Mouse (Mus musculus) heart, postnatal 0 days (tissue): ENCODE data around the gene Grn. TPM values are rescaled to one million over a fixed set of nuclear protein-coding genes. Genes with fewer than 3 reads are reported as not detected.
A peak's percentile ranks its signal among the peaks of the same experiment; 100 is the strongest.

Experiments
- ATAC-seq: fragments of 200-750 bp; cut with Nextera tagmentation; 2 replicates; pipeline ENCODE4 v1.8.0; 2017; ENCODE audit warnings: low read depth, moderate number of reproducible peaks, moderate library complexity; ENCODE audit not compliant: insufficient read depth
- DNase-seq: peaks from one replicate; pipeline ENCODE4 v3.0.0-alpha.2; 2016; ENCODE audit warnings: low spot score
- H3K27ac ChIP-seq: fragments of 300-500 bp; sonication (generic); 2 replicates; pipeline ENCODE4 v1.5.1; 2014; ENCODE audit warnings: low read depth, mild to moderate bottlenecking
- H3K27me3 ChIP-seq: fragments of 300-500 bp; sonication (generic); 2 replicates; pipeline ENCODE4 v1.6.1; 2014; ENCODE audit warnings: low read length, mixed read lengths; ENCODE audit not compliant: control insufficient read depth, insufficient read depth
- H3K36me3 ChIP-seq: fragments of 300-500 bp; sonication (generic); replicated peaks from 2 replicates; pipeline ENCODE4 v1.6.1; 2014; ENCODE audit warnings: low read length, mixed read lengths; ENCODE audit not compliant: control insufficient read depth, insufficient read depth
- H3K4me1 ChIP-seq: fragments of 300-500 bp; sonication (generic); 2 replicates; pipeline ENCODE4 v1.6.1; 2014; ENCODE audit warnings: antibody characterized with exemption; ENCODE audit not compliant: control insufficient read depth, insufficient read depth
- H3K4me2 ChIP-seq: fragments of 300-500 bp; sonication (generic); 2 replicates; pipeline ENCODE4 v1.6.1; 2014; ENCODE audit warnings: low read depth, mild to moderate bottlenecking, low read length, moderate library complexity
- H3K4me3 ChIP-seq: fragments of 300-500 bp; sonication (generic); 2 replicates; pipeline ENCODE4 v1.5.1; 2014; ENCODE audit warnings: low read depth, low read length
- H3K9ac ChIP-seq: fragments of 300-500 bp; sonication (generic); replicated peaks from 2 replicates; pipeline ENCODE4 v1.6.1; 2014; ENCODE audit warnings: low read depth, low read length, mixed read lengths
- H3K9me3 ChIP-seq: fragments of 300-500 bp; sonication (generic); replicated peaks from 2 replicates; pipeline ENCODE4 v1.6.1; 2016; ENCODE audit warnings: low read length; ENCODE audit not compliant: control insufficient read depth
- CTCF ChIP-seq: IDR thresholded peaks from 2 replicates; pipeline ENCODE4 v1.5.1; 2016; ENCODE audit warnings: antibody characterized with exemption, control low read depth, low read depth
- EP300 ChIP-seq: IDR thresholded peaks from 2 replicates; pipeline ENCODE4 v1.6.1; 2016; ENCODE audit warnings: antibody characterized with exemption, low read depth
- WGBS: fragments of 180-500 bp; shearing (Covaris S2); extraction: QIAGEN DNeasy Blood & Tissue Kit; methylation state at CpG from one replicate; pipeline ENCODE4 v1.1.7; 2014; 5-methylcytosine and 5-hydroxymethylcytosine counted together
- polyA plus RNA-seq: library from polyadenylated mRNA; unstranded; fragments of >200 nt; fragmentation: Nextera tagmentation; extraction: Ambion mirVana; gene quantifications from 2 replicates; pipeline ENCODE4 v1.2.1, GENCODE M21; 2015
- total RNA-seq: library from RNA; depleted of rRNA; stranded (reverse); fragments of >200 nt; gene quantifications from 2 replicates; pipeline ENCODE4 v1.2.3, GENCODE M21; 2014; ENCODE audit warnings: low replicate concordance

Gene Grn
- total and polyA plus RNA-seq, 2 experiments from 2014 or later = 134 to 176 TPM

DNA sequence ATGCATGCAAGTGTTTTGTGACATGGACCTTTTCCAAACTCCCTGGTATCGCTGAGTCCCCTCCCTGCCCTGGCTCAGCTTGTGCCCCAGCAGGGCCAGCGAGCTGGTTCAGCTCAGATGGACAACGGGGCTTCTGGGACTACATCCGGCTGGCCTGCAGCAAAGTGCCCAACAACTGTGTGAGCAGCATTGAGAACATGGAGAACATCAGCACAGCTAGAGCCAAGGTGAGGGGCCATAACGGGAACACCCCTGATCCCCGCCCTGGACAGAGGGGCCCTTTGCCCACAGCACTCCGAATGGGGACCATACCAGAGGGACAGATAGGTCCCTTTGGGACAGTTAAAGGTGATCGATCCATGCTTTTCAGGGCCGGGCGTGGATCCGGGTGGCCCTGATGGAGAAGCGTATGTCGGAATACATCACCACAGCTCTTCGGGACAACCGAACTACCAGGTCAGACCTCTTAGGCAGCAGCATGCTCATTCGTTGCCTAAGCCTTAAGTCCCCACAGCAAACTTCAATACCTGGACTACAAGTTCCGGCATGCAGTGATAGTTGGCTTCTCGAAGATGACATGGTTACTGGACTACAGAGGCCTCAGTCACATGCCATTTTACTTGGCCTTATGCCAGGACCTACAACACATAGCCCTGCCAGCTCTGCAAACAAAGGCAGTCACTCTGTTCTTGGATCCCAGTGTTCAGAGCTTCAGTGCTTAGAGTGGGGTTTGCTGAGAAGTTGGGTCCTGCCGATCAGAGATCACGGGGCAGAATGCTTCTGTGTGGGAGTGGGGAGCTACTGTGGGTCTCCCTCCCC is 31.9 kb upstream of the Grn start:
- TF ChIP-seq EP300 (no peak), CTCF (no peak)
- H3K36me3 ChIP-seq = peaks cover 11% of the 10 kb centered on the region
- WGBS = 64% methylated on average over 20 of the region's 20 CpGs
- no peak overlapping the region for H3K27ac ChIP-seq
- no peak overlapping the region for H3K9ac ChIP-seq
- no peak overlapping the region for H3K4me2 ChIP-seq
- H3K9me3 ChIP-seq = no peaks in the 10 kb centered on the region
- peaks cover 12% of the 10 kb centered on the region for H3K4me1 ChIP-seq
- H3K4me3 ChIP-seq = no peak overlapping the region
- DNase-seq (peak; percentile 50), ATAC-seq (peak; percentile 56; the same call in 1 of the 2 replicates)
- H3K27me3 ChIP-seq = peaks cover 48% of the 10 kb centered on the region

DNA sequence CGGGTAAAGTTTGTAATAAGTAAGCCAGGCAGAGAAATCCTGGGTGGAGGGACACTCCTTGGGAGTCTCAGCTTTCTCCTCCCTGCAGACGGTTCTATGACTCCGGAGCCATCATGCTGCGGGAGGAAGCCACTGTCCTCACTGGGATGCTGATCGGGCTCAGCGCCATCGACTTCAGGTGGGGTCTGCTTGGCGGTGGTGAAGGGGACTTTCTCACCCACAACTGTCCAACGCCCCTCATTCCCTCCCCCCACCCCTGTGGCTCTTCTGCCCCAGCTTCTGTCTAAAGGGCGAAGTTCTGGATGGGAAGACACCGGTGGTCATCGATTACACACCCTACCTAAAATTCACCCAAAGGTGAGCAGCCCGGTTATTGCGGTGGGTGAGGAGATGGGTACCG is 31.0 kb upstream of the Grn start:
- Histone ChIP-seq H3K4me1 (peaks cover 3% of the 10 kb centered on the region; the same call in 1 of the 2 replicates), H3K27me3 (peaks cover 47% of the 10 kb centered on the region), H3K9ac (no peak overlapping the region), H3K4me3 (0 out of 2 replicates have a peak overlapping the region, but pooled peaks have one; percentile 12), H3K9me3 (no peaks in the 10 kb centered on the region), H3K36me3 (peaks cover 20% of the 10 kb centered on the region), H3K4me2 (no peak overlapping the region), H3K27ac (no peak overlapping the region)
- ATAC-seq = no peak
- 18% methylated on average over 15 of the region's 15 CpGs for WGBS
- TF ChIP-seq CTCF (no peak), EP300 (no peak)
- no peak for DNase-seq

DNA sequence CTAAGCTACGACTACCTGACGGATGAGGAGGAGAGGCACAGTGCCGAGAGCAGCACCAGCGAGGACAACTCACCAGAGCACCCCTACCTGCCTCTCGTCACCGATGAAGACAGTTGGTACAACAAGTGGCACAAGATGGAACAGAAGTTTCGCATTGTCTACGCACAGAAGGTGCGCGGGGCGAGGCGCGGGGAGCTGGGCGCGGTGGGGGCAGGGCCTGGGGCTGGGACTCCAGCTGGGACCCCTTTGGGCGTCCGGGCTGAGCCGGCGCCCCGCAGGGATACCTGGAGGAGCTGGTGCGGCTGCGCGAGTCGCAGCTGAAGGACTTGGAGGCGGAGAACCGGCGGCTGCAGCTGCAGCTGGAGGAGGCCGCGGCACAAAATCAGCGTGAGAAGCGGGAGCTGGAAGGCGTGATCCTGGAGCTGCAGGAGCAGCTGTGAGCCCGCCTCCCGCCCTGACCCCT is 30.5 kb upstream of the Grn start:
- ATAC-seq = no peak
- Histone ChIP-seq H3K27me3 (peaks cover 42% of the 10 kb centered on the region), H3K9ac (no peak overlapping the region), H3K4me3 (peak overlapping the region; percentile 12), H3K36me3 (peaks cover 26% of the 10 kb centered on the region), H3K27ac (no peak overlapping the region), H3K9me3 (no peaks in the 10 kb centered on the region), H3K4me1 (no peaks in the 10 kb centered on the region), H3K4me2 (peak overlapping the region; percentile 23)
- 2% methylated on average over 34 of the region's 34 CpGs for WGBS
- no peak for TF ChIP-seq CTCF
- no peak for TF ChIP-seq EP300
- no peak for DNase-seq

DNA sequence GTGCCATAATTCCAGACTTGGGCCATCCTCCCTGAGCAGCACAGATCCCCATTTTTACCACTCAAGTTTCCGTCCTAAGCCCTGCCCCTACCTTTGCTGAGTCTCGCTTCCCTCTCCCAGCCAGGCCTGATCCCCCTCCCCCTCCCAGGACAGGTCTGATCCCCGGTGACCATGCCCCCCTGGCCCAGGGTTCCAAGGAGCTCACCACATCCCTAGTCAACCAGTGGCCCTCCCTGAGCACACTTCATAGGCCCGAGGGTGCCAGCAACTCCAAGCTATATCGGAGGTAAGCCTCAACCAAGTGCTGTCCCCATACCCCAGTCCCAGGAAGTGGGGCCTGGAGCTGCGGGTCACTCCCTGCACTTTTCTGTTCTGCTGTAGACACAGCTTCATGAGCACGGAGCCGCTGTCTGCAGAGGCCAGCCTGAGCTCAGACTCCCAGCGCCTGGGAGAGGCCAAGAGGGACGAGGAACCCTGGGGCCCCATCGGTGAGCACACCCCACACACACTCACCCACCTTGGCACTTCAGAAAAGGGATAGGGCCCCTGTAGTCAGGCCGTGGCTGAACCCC is 29.5 kb upstream of the Grn start:
- no peak for TF ChIP-seq CTCF
- no peak for TF ChIP-seq EP300
- ATAC-seq (no peak), DNase-seq (no peak)
- Histone ChIP-seq H3K4me3 (no peak overlapping the region), H3K27me3 (peaks cover 39% of the 10 kb centered on the region), H3K27ac (no peak overlapping the region), H3K9ac (no peak overlapping the region), H3K4me1 (0 out of 2 replicates have a peak, but pooled peaks cover 2% of the 10 kb centered on the region), H3K36me3 (peaks cover 30% of the 10 kb centered on the region), H3K9me3 (no peaks in the 10 kb centered on the region), H3K4me2 (no peak overlapping the region)
- WGBS = 21% methylated on average over 12 of the region's 12 CpGs

DNA sequence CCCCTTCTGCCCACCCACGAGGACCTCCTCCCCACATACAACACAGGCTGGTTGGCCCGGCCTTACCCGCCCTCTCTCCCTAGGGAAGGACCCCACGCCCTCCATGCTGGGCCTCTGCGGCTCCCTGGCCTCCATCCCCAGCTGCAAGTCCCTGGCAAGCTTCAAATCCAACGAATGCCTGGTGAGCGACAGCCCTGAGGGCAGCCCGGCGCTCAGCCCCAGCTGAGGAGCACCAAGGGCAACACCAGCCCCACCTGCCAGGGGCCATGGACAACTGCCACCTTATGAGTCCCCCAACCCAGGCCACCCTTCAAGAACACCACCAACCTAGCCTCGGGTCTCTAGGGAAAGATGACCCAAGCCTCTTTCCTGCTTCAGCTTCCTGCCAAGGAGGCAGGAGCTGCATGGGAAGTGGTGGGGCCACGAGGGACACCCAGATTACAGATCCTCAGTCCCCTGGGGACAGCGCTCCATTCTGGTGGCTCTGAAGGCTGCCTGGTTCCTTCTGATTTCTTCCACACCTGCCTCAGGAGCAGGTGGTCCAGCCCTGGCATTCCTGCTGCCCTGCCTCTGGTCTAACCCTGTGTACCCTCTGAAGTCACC is 28.1 kb upstream of the Grn start:
- H3K27ac ChIP-seq = no peak overlapping the region
- no peak overlapping the region for H3K4me3 ChIP-seq
- H3K36me3 ChIP-seq = peaks cover 30% of the 10 kb centered on the region
- no peak for ATAC-seq
- H3K9ac ChIP-seq = no peak overlapping the region
- peaks cover 32% of the 10 kb centered on the region for H3K27me3 ChIP-seq
- no peak for DNase-seq
- H3K4me1 ChIP-seq = peaks cover 12% of the 10 kb centered on the region
- WGBS = 58% methylated on average over 12 of the region's 12 CpGs
- no peaks in the 10 kb centered on the region for H3K9me3 ChIP-seq
- no peak overlapping the region for H3K4me2 ChIP-seq
- no peak for TF ChIP-seq CTCF
- no peak for TF ChIP-seq EP300
